Mouse (Mus musculus) brown adipose tissue, adult 24 weeks (tissue): ENCODE data around the gene Gm6880. TPM values are rescaled to one million over a fixed set of nuclear protein-coding genes. Genes with fewer than 3 reads are reported as not detected.
"Not testable (repeated sequence)": the region's sequence is repeated elsewhere in the genome, so short reads cannot be mapped to it uniquely, and the experiment has no call there.

Experiments used
- H3K27ac ChIP-seq: fragments of 200-500 bp; replicated peaks from 2 replicates; pipeline ENCODE4 v1.5.1; 2012; ENCODE audit warnings: low read depth, mild to moderate bottlenecking, low read length
- H3K4me1 ChIP-seq: fragments of 200-500 bp; 2 replicates; pipeline ENCODE4 v1.6.1; 2012; ENCODE audit warnings: low read length, mixed read lengths; ENCODE audit not compliant: control insufficient read depth, insufficient read depth, insufficient read length
- H3K4me3 ChIP-seq: fragments of 200-500 bp; 2 replicates; pipeline ENCODE4 v1.5.1; 2012; ENCODE audit warnings: low read depth, mild to moderate bottlenecking, low read length, moderate library complexity; ENCODE audit not compliant: insufficient read depth
- polyA plus RNA-seq: library from polyadenylated mRNA; stranded (reverse); fragments of >200 nt; gene quantifications from 2 replicates; pipeline ENCODE4 v1.2.4, GENCODE M21; 2012; ENCODE audit not compliant: missing spikeins, insufficient read depth, insufficient read length

Gm6880 gene
- not detected in 2 replicates for polyA plus RNA-seq

- not testable (repeated sequence) for H3K4me1 ChIP-seq, H3K27ac ChIP-seq
These were observed at the start of gene Gm6880 for GRCm38 (mm10) chrX:74481349-74481885. Gm6880 (minus strand) TSS chrX:74481399.

GRCm38 (mm10) chrX:74517461-74517860 lies 36.3 kb upstream of the Gm6880 start:
- not testable (repeated sequence) for H3K4me1 ChIP-seq, H3K4me3 ChIP-seq, H3K27ac ChIP-seq

More at GRCm38 (mm10) chrX:74481349-74481885, at the start of gene Gm6880:
- not testable (repeated sequence) for H3K4me3 ChIP-seq

GRCm38 (mm10) chrX:74497131-74497530 lies 15.9 kb upstream of the Gm6880 start:
- Histone ChIP-seq H3K4me1 (no peaks in the 10 kb centered on the region), H3K4me3 (no peak overlapping the region), H3K27ac (no peak overlapping the region)

- Histone ChIP-seq H3K4me3 (no peak overlapping the region), H3K4me1 (no peaks in the 10 kb centered on the region), H3K27ac (no peak overlapping the region)
These were observed 28.4 kb downstream of the Gm6880 start for GRCm38 (mm10) chrX:74452773-74453172.

- no peak overlapping the region for H3K4me3 ChIP-seq
- no peaks in the 10 kb centered on the region for H3K4me1 ChIP-seq
- no peak overlapping the region for H3K27ac ChIP-seq
These were observed 29.9 kb downstream of the Gm6880 start for GRCm38 (mm10) chrX:74451157-74451912.

Other genes with a start within 250 kb of the Gm6880 start
- 24.7 and 28.9 TPM in 2 replicates for gene Flna, start 231.6 kb downstream of the Gm6880 start, polyA plus RNA-seq
- gene Emd, start 226.7 kb downstream of the Gm6880 start, polyA plus RNA-seq: 18.7 and 31.6 TPM in 2 replicates
- gene Rpl10, start 210.6 kb downstream of the Gm6880 start, polyA plus RNA-seq: 13.0 and 69.4 TPM in 2 replicates
- 45.1 and 49.6 TPM in 2 replicates for gene Taz, start 199.5 kb downstream of the Gm6880 start, polyA plus RNA-seq
- gene Dnase1l1, start 199.1 kb downstream of the Gm6880 start, polyA plus RNA-seq: 9.9 and 11.9 TPM in 2 replicates
- gene Atp6ap1, start 184.3 kb downstream of the Gm6880 start, polyA plus RNA-seq: 84.3 and 85.2 TPM in 2 replicates
- 62.2 and 64.9 TPM in 2 replicates for gene Gdi1, start 176.4 kb downstream of the Gm6880 start, polyA plus RNA-seq
- 31.9 and 34.9 TPM in 2 replicates for gene Fam50a, start 168.4 kb downstream of the Gm6880 start, polyA plus RNA-seq
- gene Plxna3, start 152.3 kb downstream of the Gm6880 start, polyA plus RNA-seq: 0.75 and 1.5 TPM in 2 replicates
- 85.5 and 92.6 TPM in 2 replicates for gene Lage3, start 127.8 kb downstream of the Gm6880 start, polyA plus RNA-seq
- gene Ubl4a, start 108.2 kb downstream of the Gm6880 start, polyA plus RNA-seq: 48.6 and 54.3 TPM in 2 replicates
- gene Slc10a3, start 108.0 kb downstream of the Gm6880 start, polyA plus RNA-seq: 6.3 and 7.3 TPM in 2 replicates
- gene Fam3a, start 88.1 kb downstream of the Gm6880 start, polyA plus RNA-seq: 17.3 and 20.5 TPM in 2 replicates
- 17.2 and 19.9 TPM in 2 replicates for gene Ikbkg, start 88.1 kb downstream of the Gm6880 start, polyA plus RNA-seq
- 221 and 233 TPM in 2 replicates for gene G6pdx, start 52.2 kb downstream of the Gm6880 start, polyA plus RNA-seq
- gene Olfr1326-ps1, start 93.5 kb upstream of the Gm6880 start, polyA plus RNA-seq: not detected in 2 replicates
- not detected in 2 replicates for gene Olfr1325, start 111.3 kb upstream of the Gm6880 start, polyA plus RNA-seq
- gene Gm5640, start 164.2 kb upstream of the Gm6880 start, polyA plus RNA-seq: not detected in 2 replicates